Mouse (Mus musculus): ENCODE results near the gene Sez6l. TPM values are rescaled to one million over a fixed set of nuclear protein-coding genes. Genes with fewer than 3 reads are reported as not detected.
"Not testable (repeated sequence)": the region's sequence is repeated elsewhere in the genome, so short reads cannot be mapped to it uniquely, and the experiment has no call there.

Gene Sez6l
- total RNA-seq, 2 experiments from 2014 or later = not detected

GRCm38 (mm10) chr5:112466331-112466730 is 110.7 kb downstream of the Sez6l start:
- no peak for ATAC-seq (replicated peaks; ENCODE audit: low FRiP score, low TSS enrichment, poor library complexity, severe bottlenecking)

- no peak for ATAC-seq (replicated peaks; ENCODE audit: low FRiP score, low TSS enrichment, poor library complexity, severe bottlenecking)
These were observed 117.1 kb downstream of the Sez6l start for GRCm38 (mm10) chr5:112459903-112460302.

GRCm38 (mm10) chr5:112454966-112455555 is 121.9 kb downstream of the Sez6l start:
- no peak for ATAC-seq (replicated peaks; ENCODE audit: low FRiP score, low TSS enrichment, poor library complexity, severe bottlenecking)

DNA sequence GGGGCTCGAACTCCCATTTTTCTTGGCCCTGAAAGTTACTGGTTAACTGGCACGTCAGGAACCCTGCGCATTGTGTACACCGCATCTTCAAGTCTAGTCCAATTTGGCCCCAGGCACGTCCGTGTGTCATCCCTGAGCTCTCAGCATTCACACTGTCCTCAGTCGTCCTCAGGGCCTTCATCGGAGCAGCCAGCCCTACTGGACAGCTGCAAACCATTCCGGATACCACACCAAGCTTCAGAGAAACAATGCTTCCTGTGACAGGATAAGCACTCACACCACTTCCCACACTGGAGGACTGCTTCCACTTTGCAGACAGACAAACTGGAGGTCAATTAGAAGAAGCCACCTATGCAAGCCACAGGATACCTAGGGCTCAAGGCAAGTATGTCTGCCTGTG is 123.9 kb downstream of the Sez6l start:
- no peak for ATAC-seq (replicated peaks; ENCODE audit: low FRiP score, low TSS enrichment, poor library complexity, severe bottlenecking)

DNA sequence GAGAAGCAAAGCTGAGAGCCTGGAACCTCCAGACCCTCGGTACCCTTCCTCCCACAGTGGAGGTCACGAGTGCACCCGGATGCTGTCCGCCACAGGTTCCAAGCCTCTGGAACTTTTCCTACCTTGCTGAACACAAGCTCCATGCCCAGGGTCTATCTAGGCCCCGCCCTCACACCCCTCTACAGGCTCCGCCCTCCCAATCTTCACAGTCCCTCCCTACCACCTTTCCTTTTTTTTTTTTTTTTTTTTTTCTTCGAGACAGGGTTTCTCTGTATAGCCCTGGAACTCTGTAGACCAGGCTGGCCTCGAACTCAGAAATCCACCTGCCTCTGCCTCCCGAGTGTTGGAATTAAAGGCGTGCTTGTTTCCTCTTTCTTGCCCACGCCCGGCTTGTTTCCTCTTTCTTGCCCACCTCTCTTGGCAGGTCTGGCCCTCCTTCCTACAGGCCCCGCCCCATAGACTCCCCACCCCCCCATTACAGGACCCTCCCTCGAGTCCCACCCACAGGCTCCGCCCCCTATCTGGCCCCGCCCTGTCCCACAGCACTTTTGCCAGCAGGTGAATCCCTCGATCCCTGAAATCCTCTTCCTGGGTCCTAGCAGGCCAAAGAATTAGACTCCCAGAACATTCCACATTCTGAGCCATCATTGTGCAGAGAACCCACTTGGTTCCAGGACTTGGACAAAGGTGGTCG is 128.1 kb downstream of the Sez6l start, which contains the start of gene Gm6588:
TSS of gene Gm6588 (plus strand) at position 680 of the 694 bp plus-strand sequence.
- no peak for ATAC-seq (replicated peaks; ENCODE audit: low FRiP score, low TSS enrichment, poor library complexity, severe bottlenecking)

- ATAC-seq (replicated peaks; ENCODE audit: low FRiP score, low TSS enrichment, poor library complexity, severe bottlenecking) = no peak
These were observed 138.4 kb downstream of the Sez6l start for GRCm38 (mm10) chr5:112438535-112438934.

GRCm38 (mm10) chr5:112433004-112433403 is 144.0 kb downstream of the Sez6l start:
- peak; percentile 62 for ATAC-seq (replicated peaks; ENCODE audit: low FRiP score, low TSS enrichment, poor library complexity, severe bottlenecking)

GRCm38 (mm10) chr5:112432033-112432432 is 145.0 kb downstream of the Sez6l start:
- no peak for ATAC-seq (replicated peaks; ENCODE audit: low FRiP score, low TSS enrichment, poor library complexity, severe bottlenecking)

DNA sequence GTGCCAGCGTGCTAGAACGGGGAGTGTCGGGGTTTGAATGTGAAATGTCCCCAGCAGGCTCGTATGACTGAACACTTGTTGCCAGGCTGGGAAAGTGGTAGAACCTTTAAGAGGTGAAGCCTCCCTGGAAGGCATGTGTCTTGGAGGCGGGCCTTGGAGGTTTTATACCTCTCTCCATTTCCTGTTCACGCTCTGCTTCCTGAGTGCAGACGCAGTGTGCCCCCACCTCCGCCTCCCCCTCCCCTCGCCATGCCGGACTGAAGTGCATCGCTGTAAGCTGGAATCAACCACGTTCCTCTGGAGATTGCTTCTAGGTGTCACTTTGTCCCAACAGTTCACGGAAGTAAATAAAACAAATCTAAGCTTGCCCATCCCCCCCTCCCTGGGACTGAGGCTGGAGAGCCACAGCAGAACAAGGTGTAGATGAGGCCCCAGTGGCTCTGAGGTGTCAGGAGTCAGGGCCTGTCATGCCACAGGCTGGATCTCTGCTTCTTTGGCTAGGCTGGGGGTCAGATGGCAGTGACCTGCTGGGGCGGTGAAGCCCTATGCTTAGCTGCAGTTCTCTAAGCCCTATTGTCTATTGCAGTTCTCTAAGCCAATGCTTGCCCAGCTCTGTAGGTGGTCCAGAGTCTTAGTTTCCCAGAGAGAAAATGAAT is 145.7 kb downstream of the Sez6l start:
- ATAC-seq (replicated peaks; ENCODE audit: low FRiP score, low TSS enrichment, poor library complexity, severe bottlenecking) = no peak

DNA sequence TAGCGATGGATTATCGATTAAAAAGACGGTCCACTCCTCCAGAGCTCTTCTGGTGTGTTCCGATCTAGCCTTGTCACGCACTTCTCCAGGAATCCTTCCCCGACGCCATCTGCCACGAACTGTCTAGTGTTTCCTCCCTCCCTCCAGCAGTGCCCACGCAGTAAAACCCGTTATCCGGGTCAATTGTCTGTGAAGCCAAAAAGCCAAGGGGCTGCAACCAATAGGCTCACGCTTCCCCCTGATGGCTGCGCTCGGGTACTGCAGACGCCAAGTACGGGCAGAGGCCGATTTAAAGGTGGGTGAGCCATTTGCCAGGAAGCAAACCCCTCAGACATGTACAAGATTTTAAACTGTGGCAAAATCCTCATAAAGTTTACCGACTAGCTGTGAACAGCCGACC is 148.0 kb downstream of the Sez6l start:
- peak; percentile 77 for ATAC-seq (replicated peaks; ENCODE audit: low FRiP score, low TSS enrichment, poor library complexity, severe bottlenecking)

DNA sequence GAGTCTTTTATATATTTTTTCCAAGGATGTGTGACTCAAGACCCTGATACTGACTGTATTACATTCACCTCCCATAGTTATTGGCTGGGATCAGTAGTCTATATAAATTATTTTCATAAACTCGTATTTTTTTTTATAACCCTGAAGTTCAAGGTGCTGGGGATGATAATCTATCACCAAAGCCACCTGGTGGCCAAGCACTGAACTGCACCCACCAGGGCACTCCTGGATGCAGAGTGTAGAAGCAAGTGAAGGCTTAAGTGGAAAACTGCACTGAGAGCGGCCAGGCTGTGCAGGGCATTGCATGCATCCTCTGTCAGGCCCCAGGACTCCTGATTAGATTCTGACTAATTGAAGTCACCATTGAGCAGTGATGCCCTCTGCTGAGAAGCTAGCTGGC is 149.7 kb downstream of the Sez6l start:
- ATAC-seq (replicated peaks; ENCODE audit: low FRiP score, low TSS enrichment, poor library complexity, severe bottlenecking) = peak; percentile 68; the same call in 1 of the 2 replicates

DNA sequence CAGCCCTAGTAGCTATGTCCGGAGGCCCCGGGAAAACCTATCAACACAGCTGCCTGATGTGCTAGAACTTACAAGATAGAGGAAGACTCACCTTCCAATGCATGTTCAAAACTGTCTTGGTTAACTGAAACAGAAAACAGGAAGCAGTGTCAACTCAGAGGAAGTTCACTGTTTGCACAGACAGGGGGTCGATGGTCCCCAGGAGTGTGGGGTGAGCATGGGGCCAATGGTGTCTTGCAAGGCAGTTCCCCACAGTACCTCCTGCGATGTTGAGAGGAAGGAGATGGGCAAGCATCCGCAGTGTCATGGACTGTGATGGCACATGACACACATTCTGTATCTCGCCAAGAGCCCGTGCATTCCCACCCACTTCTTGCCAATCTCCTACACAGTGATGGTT is 150.3 kb downstream of the Sez6l start:
- ATAC-seq (replicated peaks; ENCODE audit: low FRiP score, low TSS enrichment, poor library complexity, severe bottlenecking) = no peak

DNA sequence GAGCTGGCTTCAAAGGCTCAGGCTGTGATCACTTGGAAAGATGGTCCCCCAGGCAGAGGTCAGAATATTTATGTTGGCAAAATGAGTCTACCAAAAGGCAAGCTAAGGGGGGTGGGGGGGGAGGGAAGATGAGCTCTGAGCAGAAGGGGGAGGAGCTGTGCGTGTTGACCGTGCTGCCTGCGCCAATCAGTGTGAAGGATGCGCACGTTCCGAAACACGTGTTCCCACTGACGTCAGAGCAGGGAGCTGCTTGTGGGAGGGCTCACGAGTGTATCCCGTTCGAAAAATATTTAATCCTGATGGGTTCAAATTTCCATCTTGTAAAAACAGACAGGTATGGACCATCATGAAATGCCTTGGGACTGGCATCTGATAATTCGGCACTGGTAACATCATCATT is 157.4 kb downstream of the Sez6l start:
- no peak for ATAC-seq (replicated peaks; ENCODE audit: low FRiP score, low TSS enrichment, poor library complexity, severe bottlenecking)

DNA sequence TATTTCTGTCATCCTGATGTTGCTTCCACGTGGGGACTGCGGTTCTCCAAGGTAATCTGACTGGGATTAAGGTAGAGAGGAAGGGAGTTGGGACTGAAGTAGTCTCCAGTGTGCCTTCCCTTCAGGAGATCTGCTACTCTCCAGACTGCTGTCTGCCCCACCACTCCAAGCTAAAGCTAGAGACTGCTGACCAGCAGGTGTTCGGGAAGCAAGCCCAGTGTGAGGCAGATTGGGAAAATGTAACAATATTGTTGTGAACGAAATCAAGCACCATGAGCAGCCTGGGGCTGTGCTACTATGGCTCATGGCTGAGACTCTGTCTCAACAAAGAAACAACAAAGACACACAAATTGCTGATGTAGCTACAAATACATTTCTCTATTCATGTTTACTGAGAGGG is 159.0 kb downstream of the Sez6l start:
- no peak for ATAC-seq (replicated peaks; ENCODE audit: low FRiP score, low TSS enrichment, poor library complexity, severe bottlenecking)

DNA sequence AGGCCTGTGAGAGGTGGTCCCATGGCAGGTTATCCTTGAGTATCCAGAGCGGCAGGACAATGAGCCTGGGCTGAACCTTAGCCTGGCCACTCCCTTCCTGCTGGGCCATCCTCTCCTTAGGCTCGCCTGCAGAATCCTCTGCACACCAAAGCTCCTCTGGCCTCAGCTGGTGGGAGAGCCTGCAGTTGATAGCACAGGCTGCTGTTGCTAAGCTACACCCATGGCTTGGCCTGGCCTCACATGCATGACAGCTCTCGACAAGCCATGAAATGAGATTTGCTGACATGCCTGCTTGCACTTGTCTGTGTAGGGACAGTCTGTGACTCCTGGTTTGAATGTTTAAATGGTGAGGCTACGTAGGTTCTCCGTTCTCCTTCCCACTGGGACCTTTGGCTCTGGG is 160.3 kb downstream of the Sez6l start:
- no peak for ATAC-seq (replicated peaks; ENCODE audit: low FRiP score, low TSS enrichment, poor library complexity, severe bottlenecking)

- ATAC-seq (replicated peaks; ENCODE audit: low FRiP score, low TSS enrichment, poor library complexity, severe bottlenecking) = not testable (repeated sequence)
These were observed 164.2 kb downstream of the Sez6l start for GRCm38 (mm10) chr5:112412781-112413180.

DNA sequence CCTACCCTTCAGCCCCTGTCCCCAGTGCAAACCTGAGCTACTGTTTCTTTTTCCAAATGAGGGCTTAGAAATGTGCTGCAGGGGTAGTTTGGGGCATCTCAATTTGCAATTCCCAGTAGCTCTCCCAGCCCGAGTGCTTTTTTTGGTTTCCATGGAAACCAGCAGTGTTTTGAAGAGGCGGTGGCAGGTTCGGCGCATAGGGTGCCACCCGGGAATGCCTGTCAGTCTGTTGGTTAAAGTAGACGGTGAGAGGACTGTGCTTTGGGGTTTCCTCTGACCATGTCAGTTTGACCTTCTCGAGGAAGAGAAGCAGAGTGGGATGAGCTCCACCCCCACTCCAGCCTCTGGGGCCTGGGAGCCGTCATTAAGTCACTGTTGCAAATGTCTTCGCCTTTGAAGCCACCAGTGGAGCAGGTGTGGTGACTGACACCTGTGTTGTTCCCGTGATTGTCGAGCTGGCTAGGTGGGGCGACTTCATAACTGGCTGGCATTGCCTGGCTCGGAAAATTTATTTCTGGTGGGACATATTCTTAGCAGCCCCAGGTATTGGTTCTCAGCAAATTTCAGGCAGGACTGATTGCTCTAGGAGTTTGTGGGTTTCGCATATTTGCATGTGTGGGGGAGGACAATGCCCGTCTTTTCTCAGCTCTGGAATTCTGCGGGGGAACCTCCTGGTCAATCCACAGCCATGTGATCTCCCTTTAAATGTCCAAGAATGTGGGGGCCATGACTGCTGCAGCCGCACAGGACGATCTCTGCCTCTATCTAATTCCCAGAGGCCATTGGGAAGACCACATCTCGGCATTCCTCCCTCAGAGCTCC is 165.3 kb downstream of the Sez6l start:
- ATAC-seq (replicated peaks; ENCODE audit: low FRiP score, low TSS enrichment, poor library complexity, severe bottlenecking) = no peak

DNA sequence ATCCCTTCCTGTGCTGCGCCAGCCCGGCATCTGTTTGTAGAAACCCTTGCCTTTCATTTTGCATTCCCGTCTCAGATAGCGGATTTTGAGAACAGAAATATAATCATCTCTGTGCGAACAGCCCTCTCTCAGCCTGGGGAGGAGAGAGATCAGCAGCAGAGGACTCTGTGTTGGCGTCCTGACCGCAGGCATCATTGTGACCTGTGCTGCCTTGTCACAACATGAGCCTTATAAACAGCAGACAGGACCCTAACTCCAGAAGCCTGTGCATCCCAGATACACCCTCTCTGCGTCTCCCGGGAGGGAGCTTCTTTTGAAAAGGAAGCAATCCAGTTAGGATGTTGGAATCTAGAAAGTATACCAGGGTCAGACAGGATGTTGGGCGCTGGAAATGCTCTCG is 165.9 kb downstream of the Sez6l start:
- no peak for ATAC-seq (replicated peaks; ENCODE audit: low FRiP score, low TSS enrichment, poor library complexity, severe bottlenecking)

GRCm38 (mm10) chr5:112409274-112409673 is 167.7 kb downstream of the Sez6l start:
- no peak for ATAC-seq (replicated peaks; ENCODE audit: low FRiP score, low TSS enrichment, poor library complexity, severe bottlenecking)

DNA sequence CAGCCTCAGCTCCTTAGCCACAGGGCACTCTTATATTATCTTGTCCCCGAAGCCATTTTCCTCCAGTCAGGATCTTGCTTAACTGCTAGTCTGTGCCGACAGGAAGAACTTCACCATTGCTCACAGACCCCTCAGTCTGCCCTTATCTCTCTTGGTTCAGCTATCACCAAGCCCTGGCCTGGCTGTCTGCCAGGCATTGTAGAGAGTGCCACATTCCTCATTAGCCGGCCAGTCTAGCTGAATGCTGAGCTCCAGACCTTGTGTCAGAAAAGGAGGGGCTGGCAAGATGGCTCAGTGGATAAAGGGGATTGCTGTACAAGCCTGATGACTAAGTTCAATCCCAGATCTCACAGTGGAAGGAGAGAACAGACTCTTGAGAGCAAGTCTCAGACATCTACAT is 171.0 kb downstream of the Sez6l start:
- ATAC-seq (replicated peaks; ENCODE audit: low FRiP score, low TSS enrichment, poor library complexity, severe bottlenecking) = peak; percentile 68; the same call in 1 of the 2 replicates
